Mouse (Mus musculus) gastrocnemius, adult 2 months (tissue): ENCODE results near the gene Lyrm1. TPM values are rescaled to one million over a fixed set of nuclear protein-coding genes. Genes with fewer than 3 reads are reported as not detected.

ENCODE experiments used
- DNase-seq: peaks from one replicate; pipeline ENCODE4 v3.0.0; 2022
- H3K27ac ChIP-seq: fragments of 200-600 bp; 2 replicates; pipeline ENCODE4 v1.8.1; 2022; ENCODE audit warnings: mild to moderate bottlenecking
- H3K4me3 ChIP-seq: fragments of 200-600 bp; 2 replicates; pipeline ENCODE4 v1.8.1; 2022; ENCODE audit warnings: mild to moderate bottlenecking, moderate library complexity
- CTCF ChIP-seq: fragments of 200-600 bp; IDR thresholded peaks from 2 replicates; pipeline ENCODE4 v1.8.1; 2022; ENCODE audit warnings: antibody characterized with exemption, mild to moderate bottlenecking, moderate library complexity
- intact Hi-C: fragments of 180-260 bp; cut with DNase I; formaldehyde crosslinking; loops from one replicate; pipeline ENCODE4 v1.15.1; 2025
- total RNA-seq, 2 experiments: library from RNA; stranded (reverse); gene quantifications; 2 replicates each; pipeline ENCODE4 v1.2.3; 2021

Lyrm1 gene
- total RNA-seq, 2 experiments from 2014 or later, result 11.8 to 12.8 TPM

DNA sequence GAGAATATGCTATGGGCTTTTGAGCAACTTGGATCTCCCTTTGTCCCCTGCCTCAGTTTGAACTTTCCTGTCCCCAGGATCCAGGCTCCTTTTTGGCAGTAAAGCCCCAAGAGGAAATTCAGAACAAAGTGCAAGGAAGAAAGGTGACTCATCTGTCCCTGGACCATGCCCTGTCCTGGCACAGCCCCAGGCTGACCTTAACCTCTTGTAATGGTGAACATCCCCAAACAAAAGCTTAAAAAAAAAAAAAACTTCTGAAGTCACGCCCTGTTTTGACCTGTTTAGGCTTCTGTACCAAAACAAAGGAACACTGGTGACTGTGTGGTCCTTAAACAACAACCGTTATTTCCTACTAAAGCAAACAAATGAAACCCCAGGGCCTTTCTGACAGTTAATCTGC is 45.9 kb downstream of the Lyrm1 start:
- no peak overlapping the region for H3K4me3 ChIP-seq
- intact Hi-C loops, result no loop called here
- H3K27ac ChIP-seq, result peak overlapping the region; percentile 72
- DNase-seq, result peak; percentile 68
- no peak for TF ChIP-seq CTCF

DNA sequence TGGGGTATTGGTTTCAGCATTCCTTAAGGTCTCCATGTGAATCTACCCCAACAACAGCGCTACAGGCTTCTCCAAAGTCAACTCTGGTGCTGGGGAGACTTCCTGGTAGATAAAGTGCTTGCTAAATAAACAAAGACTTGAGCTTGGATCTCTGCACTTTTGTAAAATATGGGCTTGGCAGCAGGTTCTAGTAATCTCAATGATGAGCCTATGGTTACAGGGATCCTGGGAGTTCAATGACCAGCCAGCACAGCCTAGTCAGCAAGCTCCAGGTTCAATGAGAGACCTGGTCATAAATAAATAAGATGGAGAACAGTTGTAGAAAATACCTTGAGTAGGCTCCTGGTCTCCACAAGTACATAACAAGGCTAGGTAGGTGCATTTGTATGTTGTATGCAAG is 58.4 kb downstream of the Lyrm1 start:
- no peak for DNase-seq
- no peak overlapping the region for H3K27ac ChIP-seq
- H3K4me3 ChIP-seq, result no peak overlapping the region
- intact Hi-C loops, result no loop called here
- TF ChIP-seq CTCF, result no peak

DNA sequence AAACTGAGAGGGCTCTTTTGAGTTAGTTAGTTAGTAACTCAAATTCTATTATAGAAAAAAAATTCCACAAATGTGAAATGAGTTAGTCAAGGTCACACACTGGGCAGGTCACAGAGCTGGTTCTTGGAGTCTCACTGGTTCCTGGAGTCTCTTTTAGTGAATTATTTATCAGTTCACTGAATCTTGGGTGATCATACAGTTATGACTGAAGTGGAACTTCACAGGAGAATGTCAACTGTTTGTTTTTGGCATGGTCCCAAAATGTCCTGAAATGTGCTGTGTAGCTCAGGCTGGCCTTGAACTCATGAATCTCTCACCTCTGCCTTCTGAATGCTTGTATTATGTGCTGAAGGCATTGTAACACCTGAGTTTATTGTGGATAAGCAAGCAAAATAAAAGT is 61.8 kb downstream of the Lyrm1 start:
- DNase-seq, result no peak
- Histone ChIP-seq H3K4me3 (no peak overlapping the region), H3K27ac (no peak overlapping the region)
- no peak for TF ChIP-seq CTCF
- intact Hi-C loops, result no loop called here

DNA sequence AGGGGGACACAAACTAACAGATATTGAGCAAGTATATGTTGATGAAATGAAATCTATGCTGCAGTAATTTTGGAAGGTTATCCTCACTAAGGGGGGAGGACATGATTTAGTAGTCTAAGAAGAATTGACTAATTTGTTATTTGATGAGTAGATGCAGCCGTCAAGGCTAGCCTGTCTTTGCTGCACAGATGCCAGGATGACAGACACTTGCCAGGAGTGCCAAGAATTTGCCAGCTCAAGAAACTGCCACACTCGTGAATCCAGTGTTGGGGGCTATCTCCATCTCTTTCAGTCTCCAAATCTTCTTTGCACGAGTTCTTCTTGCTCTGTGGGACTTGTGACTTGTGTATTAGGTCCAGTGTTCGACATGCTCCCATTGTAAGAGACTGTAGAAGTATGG is 63.4 kb downstream of the Lyrm1 start:
- intact Hi-C loops, result no loop called here
- no peak for DNase-seq
- peak overlapping the region; percentile 70; the same call in 1 of the 2 replicates for H3K27ac ChIP-seq
- no peak overlapping the region for H3K4me3 ChIP-seq
- no peak for TF ChIP-seq CTCF

DNA sequence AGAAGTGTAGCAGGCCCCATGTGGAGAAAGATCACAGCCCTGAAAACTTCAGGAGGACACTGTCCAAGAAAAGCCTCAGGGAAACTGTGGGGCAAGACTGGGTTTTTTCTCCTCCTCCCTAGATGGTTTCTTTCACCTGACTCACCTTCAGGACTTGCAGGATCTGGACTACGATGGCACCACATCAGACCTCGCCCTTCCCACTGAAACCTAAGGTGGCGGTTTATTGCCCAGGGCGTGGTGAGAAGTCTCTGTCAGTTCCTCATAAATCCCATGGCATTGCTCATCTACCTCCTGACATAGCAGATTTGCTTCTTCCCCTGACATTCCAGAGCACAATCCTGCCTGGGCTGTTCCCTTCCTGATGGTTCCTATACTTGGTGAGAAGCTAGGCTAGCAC is 63.8 kb downstream of the Lyrm1 start:
- DNase-seq, result no peak
- Histone ChIP-seq H3K4me3 (no peak overlapping the region), H3K27ac (peak overlapping the region; percentile 70)
- intact Hi-C loops, result no loop called here
- no peak for TF ChIP-seq CTCF

DNA sequence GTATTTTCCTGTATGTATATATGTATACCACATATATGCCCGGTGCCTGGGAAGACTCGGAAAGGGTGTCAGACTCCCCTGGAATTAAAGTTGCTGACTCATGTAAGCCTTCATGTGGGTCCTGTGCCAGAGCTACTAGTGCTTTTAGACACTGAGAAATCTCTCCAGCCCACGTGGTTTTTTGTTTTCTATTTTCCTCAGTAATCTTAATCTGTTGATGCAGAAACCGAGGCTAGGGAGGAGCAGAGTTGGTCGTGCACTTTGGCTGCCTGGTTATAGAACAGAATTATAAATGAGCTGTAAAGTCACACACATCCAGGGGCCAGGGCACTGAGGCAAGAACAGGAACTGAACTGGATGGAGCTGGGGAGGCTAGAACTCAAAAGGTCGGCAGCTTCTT is 64.3 kb downstream of the Lyrm1 start:
- TF ChIP-seq CTCF, result no peak
- peak; percentile 51 for DNase-seq
- intact Hi-C loops, result loop anchor here (10.0 kb wide), 1 partner anchor 95 kb away; no protein-coding TSS in a partner anchor

DNA sequence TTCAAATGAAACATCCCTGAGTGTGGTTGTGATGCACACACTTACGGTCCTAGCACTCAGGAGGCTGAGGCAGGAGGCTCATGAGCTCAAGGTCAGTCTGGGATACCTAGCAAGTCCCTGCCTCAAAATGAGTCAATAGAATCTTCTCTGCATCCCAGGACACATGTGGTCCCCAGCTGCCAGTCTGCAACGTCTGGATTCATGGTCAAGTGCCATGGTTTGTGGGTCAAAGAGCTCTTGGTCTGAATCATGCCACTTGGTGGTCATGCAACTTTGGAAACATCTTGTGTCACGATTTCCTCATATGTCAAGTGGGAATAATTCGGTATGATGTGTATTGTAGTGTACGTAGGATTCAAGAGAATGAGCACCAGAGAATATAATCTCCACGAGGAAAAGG is 64.9 kb downstream of the Lyrm1 start:
- TF ChIP-seq CTCF, result no peak
- intact Hi-C loops, result loop anchor here (10.0 kb wide), 1 partner anchor 96 kb away; no protein-coding TSS in a partner anchor
- Histone ChIP-seq H3K4me3 (no peak overlapping the region), H3K27ac (peak overlapping the region; percentile 70)
- no peak for DNase-seq

More for the DNA sequence above, 64.3 kb downstream of the Lyrm1 start:
- H3K4me3 ChIP-seq, result no peak overlapping the region
- peak overlapping the region; percentile 70 for H3K27ac ChIP-seq

DNA sequence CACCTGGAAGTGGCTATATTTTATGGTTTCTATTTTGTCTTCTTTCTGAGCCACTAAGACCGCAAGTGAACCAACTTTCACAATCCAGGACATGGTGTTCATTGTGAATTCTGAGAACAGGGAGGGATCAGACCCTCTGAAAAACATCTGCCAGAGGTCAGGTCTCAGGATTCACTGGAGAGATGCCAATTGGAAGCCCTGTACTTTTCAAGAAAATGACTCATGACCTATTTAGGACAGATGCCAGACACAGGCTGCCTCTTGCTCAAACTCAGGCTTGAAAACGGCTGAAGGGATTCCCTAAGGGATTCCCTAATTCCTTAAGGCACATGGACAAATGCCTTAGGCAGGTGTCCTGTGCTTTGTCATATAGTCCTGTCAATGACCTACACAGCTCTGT is 65.4 kb downstream of the Lyrm1 start:
- DNase-seq, result peak; percentile 70

DNA sequence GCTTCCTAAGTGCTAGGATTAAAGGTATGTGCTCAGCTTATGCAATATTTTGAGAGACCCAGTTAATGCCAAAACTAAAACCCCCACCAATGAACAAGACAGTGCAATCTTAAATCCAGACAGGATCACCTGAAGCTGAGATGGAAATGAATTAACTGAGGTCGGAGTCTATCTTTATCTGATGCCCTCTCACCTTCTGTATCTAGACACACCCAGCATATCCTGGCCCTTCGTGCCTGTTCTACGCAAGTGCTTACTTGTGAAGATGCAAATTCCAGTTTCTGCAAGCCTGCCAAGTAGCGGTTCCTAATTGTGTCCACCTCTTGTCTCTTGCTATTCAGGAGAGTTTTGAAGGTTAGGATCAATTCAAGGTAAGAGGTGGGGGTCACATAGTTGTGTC is 69.5 kb downstream of the Lyrm1 start:
- TF ChIP-seq CTCF, result no peak
- intact Hi-C loops, result loop anchor here (10.0 kb wide), 1 partner anchor 100 kb away; no protein-coding TSS in a partner anchor

More for the DNA sequence above, 65.4 kb downstream of the Lyrm1 start:
- intact Hi-C loops, result loop anchor here (10.0 kb wide), 1 partner anchor 96 kb away; no protein-coding TSS in a partner anchor
- TF ChIP-seq CTCF, result no peak
- Histone ChIP-seq H3K27ac (peak overlapping the region; percentile 70), H3K4me3 (no peak overlapping the region)

DNA sequence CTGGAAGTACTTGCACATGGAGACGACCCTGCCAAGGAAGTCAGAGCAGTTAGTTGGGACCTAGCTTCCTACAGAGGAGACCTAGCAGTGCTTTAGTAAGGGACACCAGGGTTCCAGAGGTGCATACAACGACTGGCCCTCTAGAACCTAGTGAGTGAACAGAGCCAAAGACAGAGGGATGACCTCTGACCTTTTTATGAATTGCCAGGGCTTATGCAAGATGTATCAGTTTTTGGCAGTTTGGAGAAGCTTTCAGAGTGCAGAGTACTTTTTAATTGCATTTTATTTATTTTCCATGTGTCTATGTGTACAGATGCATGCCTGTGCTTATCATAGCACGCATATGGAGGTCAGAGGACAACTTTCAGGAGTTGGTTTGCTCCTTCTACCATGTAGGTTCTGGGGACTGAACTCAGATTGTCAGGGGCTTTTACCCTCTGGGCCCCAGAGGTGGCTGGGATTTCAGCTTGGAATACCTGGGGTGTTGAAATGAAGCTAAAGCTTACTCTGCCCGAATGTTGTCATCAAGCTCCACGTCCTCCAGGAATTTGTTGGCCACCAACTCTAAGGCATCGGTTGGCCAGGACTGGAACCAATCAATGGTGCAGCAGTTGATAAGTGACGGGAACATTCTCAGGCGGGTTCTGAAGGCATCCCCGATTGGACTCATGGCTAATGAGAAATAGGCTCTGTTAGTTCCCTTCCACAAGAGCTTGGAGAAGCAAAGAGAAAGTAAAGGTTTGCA is 70.2 kb downstream of the Lyrm1 start:
- intact Hi-C loops, result loop anchor here (10.0 kb wide), 1 partner anchor 101 kb away; no protein-coding TSS in a partner anchor

More for the DNA sequence above, 69.5 kb downstream of the Lyrm1 start:
- Histone ChIP-seq H3K4me3 (no peak overlapping the region), H3K27ac (no peak overlapping the region)
- DNase-seq, result no peak

DNA sequence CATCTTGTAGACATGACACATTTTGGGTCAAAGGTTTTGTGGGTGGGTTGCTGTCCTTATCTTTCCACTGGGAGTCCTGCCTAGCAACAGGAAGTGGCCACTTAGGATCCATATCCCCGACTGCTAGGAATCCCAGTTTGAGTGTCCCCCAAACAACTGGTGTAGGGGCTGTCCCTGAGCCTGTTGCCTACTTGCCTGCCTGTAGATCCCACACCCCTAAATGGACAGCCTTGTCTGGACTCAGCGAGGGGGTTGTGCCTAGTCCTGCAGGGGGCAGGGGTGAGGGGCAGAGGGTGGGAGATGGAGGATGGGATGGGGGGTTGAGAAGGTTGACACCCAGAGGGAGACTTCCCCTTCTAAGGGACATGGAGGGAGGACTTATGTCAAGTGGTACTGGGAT is 73.7 kb downstream of the Lyrm1 start:
- intact Hi-C loops, result loop anchor here (10.0 kb wide), 1 partner anchor 105 kb away; no protein-coding TSS in a partner anchor
- TF ChIP-seq CTCF, result no peak

More for the DNA sequence above, 70.2 kb downstream of the Lyrm1 start:
- no peak for DNase-seq
- no peak for TF ChIP-seq CTCF
- Histone ChIP-seq H3K4me3 (no peak overlapping the region), H3K27ac (no peak overlapping the region)

DNA sequence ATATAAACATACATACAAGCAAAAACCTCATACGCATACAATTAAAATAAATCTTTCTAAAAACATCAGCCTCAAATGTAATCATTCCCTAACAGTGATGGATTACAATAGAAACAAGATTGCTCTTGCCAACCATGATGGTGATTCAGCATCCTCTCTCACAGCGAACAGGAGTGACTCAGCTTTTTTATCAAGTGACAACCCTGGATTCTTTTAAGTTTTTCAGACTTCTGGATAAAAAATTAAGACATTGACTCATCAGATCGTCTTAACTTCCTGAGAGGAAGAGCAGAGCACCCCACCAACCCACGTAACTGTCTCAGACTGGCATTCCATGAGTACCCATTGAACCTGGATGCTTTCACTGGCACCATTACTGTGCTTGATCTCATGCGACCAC is 78.6 kb downstream of the Lyrm1 start:
- no peak for TF ChIP-seq CTCF
- no peak overlapping the region for H3K4me3 ChIP-seq
- intact Hi-C loops, result no loop called here
- no peak overlapping the region for H3K27ac ChIP-seq
- DNase-seq, result no peak

More for the DNA sequence above, 73.7 kb downstream of the Lyrm1 start:
- Histone ChIP-seq H3K27ac (no peak overlapping the region), H3K4me3 (no peak overlapping the region)
- DNase-seq, result no peak

DNA sequence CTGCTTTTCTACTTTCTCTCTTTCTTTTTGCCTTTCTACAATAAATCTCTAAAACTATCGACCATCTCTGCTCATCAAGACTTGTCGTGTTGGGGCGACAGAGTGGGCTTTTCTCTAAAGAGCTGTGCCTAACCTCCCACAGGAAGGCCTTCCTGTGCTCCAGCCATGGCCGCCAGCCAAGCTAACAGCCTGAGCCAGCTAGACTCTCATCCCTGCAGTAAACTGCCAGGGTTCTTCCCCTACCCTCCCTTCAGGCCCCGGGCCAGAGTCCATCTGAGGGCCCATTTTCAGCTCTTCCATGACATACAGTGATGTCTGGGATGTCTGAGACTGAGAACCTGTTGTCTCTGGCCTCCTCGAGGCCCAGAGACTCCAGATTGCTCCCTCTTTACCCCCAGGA is 80.6 kb downstream of the Lyrm1 start:
- DNase-seq, result peak; percentile 63
- Histone ChIP-seq H3K27ac (no peak overlapping the region), H3K4me3 (no peak overlapping the region)
- TF ChIP-seq CTCF, result no peak
- intact Hi-C loops, result no loop called here
